In genomic region chr9:29145901-29146300, GRCm38 (mm10) we compare ENCODE assay signal across 7 mouse cellular contexts.
DNase-seq lines count a peak whose midpoint lies in the region; ATAC-seq and TF ChIP-seq lines count a peak whose summit lies in the region.

No protein-coding gene starts in this region.

- 19% methylated on average over 4 of the region's 4 CpGs for WGBS in liver, embryonic 11.5 days
- 20% methylated on average over 4 of the region's 4 CpGs for WGBS in hindbrain, postnatal 0 days

- H3K27ac ChIP-seq in liver, embryonic 11.5 days (ENCODE audit: low read depth, low read length) = no peak overlapping the region
- no peak overlapping the region for H3K27ac ChIP-seq in hindbrain, postnatal 0 days

- H3K9ac ChIP-seq in liver, embryonic 11.5 days (ENCODE audit: low read depth, low read length) = no peak overlapping the region
- H3K9ac ChIP-seq in hindbrain, postnatal 0 days (replicated peaks; ENCODE audit: low read length) = no peak overlapping the region

- no peaks in the 10 kb centered on the region for H3K9me3 ChIP-seq in liver, embryonic 11.5 days (ENCODE audit: control insufficient read depth, low read length)
- no peaks in the 10 kb centered on the region for H3K9me3 ChIP-seq in hindbrain, postnatal 0 days (ENCODE audit: low read length)

- no peak for ATAC-seq in liver, embryonic 11.5 days (replicated peaks; ENCODE audit: low FRiP score)
- no peak for ATAC-seq in hindbrain, postnatal 0 days

- H3K4me1 ChIP-seq in liver, embryonic 11.5 days (replicated peaks; ENCODE audit: control insufficient read depth, insufficient read depth, low read length) = no peaks in the 10 kb centered on the region
- H3K4me1 ChIP-seq in hindbrain, postnatal 0 days (ENCODE audit: insufficient read depth, low read length) = no peaks in the 10 kb centered on the region

- TF ChIP-seq CTCF in hindbrain, postnatal 0 days (IDR thresholded peaks at IDR 0.05; ENCODE audit: low read depth) = no peak

- DNase-seq in liver = peak; percentile 15
- no peak for DNase-seq in liver, embryonic 11.5 days (ENCODE audit: low spot score)
- peak; percentile 68 for DNase-seq in adrenal gland, postnatal 10 days
- DNase-seq in hindbrain, postnatal 0 days (ENCODE audit: low spot score) = peak; percentile 65
- peak; percentile 76 for DNase-seq in retina, embryonic 14.5 days (ENCODE audit: low spot score)
- no peak for DNase-seq in left cerebral cortex, adult 11 months (ENCODE audit: low spot score)
- DNase-seq in frontal cortex, postnatal 14 days (ENCODE audit: low spot score in 2 of 2) = no peak

- no peaks in the 10 kb centered on the region for H3K27me3 ChIP-seq in liver, embryonic 11.5 days (replicated peaks; ENCODE audit: control insufficient read depth, insufficient read depth, low read length)
- no peaks in the 10 kb centered on the region for H3K27me3 ChIP-seq in hindbrain, postnatal 0 days (ENCODE audit: insufficient read depth, low read length)

- no peaks in the 10 kb centered on the region for H3K36me3 ChIP-seq in liver, embryonic 11.5 days (ENCODE audit: control insufficient read depth, insufficient read depth, low read length)
- no peaks in the 10 kb centered on the region for H3K36me3 ChIP-seq in hindbrain, postnatal 0 days (ENCODE audit: insufficient read depth, low read length)

- H3K4me3 ChIP-seq in liver, embryonic 11.5 days (ENCODE audit: low read depth, low read length) = no peak overlapping the region
- no peak overlapping the region for H3K4me3 ChIP-seq in hindbrain, postnatal 0 days (ENCODE audit: low read length)

- H3K4me2 ChIP-seq in liver, embryonic 11.5 days = no peak overlapping the region
- no peak overlapping the region for H3K4me2 ChIP-seq in hindbrain, postnatal 0 days (ENCODE audit: low read depth, low read length)

Comparison
In these comparisons a context has a peak if more than half of its experiments do, and no peak if none do; other contexts are left out.
1. DNase-seq: peak in liver (single experiment), adrenal gland, postnatal 10 days (single experiment), hindbrain, postnatal 0 days (single experiment) and retina, embryonic 14.5 days (single experiment); none in liver, embryonic 11.5 days (single experiment), left cerebral cortex, adult 11 months (single experiment) and frontal cortex, postnatal 14 days (0 of 2).